Comparison of ENCODE assay signal across 9 mouse cellular contexts in the genomic region with DNA sequence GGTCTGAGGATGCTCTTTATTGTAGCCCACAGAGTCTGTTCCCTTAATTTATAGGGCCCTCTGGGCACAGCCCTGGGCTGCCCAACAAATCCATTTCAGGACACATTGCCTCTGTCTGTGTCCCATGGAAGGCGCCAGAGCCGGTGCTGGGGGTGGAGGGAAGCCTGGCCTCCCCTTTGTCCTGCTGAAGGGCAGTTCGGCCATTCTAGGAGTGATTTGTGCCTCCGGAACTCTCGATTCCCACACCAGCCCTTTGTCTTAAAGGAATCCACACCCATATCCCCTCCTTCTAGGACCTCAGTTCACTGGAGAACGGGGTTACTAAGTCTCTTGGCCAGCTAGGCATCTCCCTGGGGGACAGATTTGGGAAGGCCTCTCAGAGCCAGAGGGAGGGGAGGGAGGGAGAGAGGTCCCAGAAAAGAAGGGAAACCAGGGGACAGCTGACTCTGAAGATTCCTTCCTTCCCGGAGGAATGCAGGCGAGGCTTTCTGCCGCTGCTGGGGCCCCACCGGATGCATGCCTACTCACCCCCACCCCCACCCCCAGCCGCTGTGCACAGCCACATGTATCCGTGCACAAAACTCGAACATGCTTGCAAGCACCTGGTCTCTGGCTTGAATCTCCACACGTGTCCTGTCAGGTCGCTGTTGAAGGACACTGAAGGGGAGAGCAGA. TPM values are rescaled to one million over a fixed set of nuclear protein-coding genes. Genes with fewer than 3 reads are reported as not detected.
DNase-seq lines count a peak whose midpoint lies in the region; ATAC-seq lines count a peak whose summit lies in the region.
"Had no signal": no experiment of that assay in that cellular context is flagged by ENCODE, and none has a peak within 500 bp of the region (broad histone marks: within the 10 kb centered on the region; RNA-seq: fewer than 3 reads in every experiment).

No protein-coding gene starts in this region.

- H3K9ac ChIP-seq in kidney, embryonic 15.5 days: peak overlapping the region; percentile 6; the same call in 1 of the 2 replicates

- H3K4me1 ChIP-seq in brown adipose tissue, adult 24 weeks (ENCODE audit: control insufficient read depth, insufficient read depth, insufficient read length, low read length): peaks cover 76% of the 10 kb centered on the region
- peaks cover 97% of the 10 kb centered on the region for H3K4me1 ChIP-seq in heart, embryonic 10.5 days
- peaks cover 99% of the 10 kb centered on the region for H3K4me1 ChIP-seq in kidney, embryonic 15.5 days
- peaks cover 95% of the 10 kb centered on the region for H3K4me1 ChIP-seq in midbrain, embryonic 10.5 days

- H3K27me3 ChIP-seq in heart, embryonic 10.5 days (ENCODE audit: insufficient read depth, poor library complexity, severe bottlenecking): no peaks in the 10 kb centered on the region
- no peaks in the 10 kb centered on the region for H3K27me3 ChIP-seq in kidney, embryonic 15.5 days
- H3K27me3 ChIP-seq in midbrain, embryonic 10.5 days (ENCODE audit: low read depth, poor library complexity, severe bottlenecking): peaks cover 17% of the 10 kb centered on the region

- 9% methylated on average over 15 of the region's 15 CpGs for WGBS in heart, embryonic 10.5 days
- 4% methylated on average over 15 of the region's 15 CpGs for WGBS in kidney, embryonic 15.5 days
- WGBS in midbrain, embryonic 10.5 days: 7% methylated on average over 15 of the region's 15 CpGs

- no peaks in the 10 kb centered on the region for H3K36me3 ChIP-seq in heart, embryonic 10.5 days
- no peaks in the 10 kb centered on the region for H3K36me3 ChIP-seq in kidney, embryonic 15.5 days
- H3K36me3 ChIP-seq in midbrain, embryonic 10.5 days: no peaks in the 10 kb centered on the region

- peak; percentile 72 for ATAC-seq in kidney, embryonic 15.5 days (replicated peaks; ENCODE audit: low FRiP score)
- ATAC-seq in monocyte, adult 5-6 weeks (replicated peaks; ENCODE audit: insufficient number of reproducible peaks, low FRiP score, low TSS enrichment, poor library complexity, severe bottlenecking): no peak

- DNase-seq in Muller cell, postnatal 12 days (ENCODE audit: inconsistent ontology term): peak; percentile 86
- no peak for DNase-seq in heart, embryonic 10.5 days (ENCODE audit: low spot score)
- peak; percentile 47 for DNase-seq in midbrain, embryonic 10.5 days (ENCODE audit: low spot score)
- no peak for DNase-seq in ovary, postnatal 10 days (ENCODE audit: low spot score)

- H3K4me2 ChIP-seq in kidney, embryonic 15.5 days: peak overlapping the region; percentile 95

- H3K27ac ChIP-seq in brown adipose tissue, adult 24 weeks (replicated peaks; ENCODE audit: low read depth, low read length): peak overlapping the region; percentile 58
- peak overlapping the region; percentile 96 for H3K27ac ChIP-seq in heart, embryonic 10.5 days
- peak overlapping the region; percentile 96 for H3K27ac ChIP-seq in kidney, embryonic 15.5 days
- peak overlapping the region; percentile 88 for H3K27ac ChIP-seq in midbrain, embryonic 10.5 days (replicated peaks)

- H3K9me3 ChIP-seq in heart, embryonic 10.5 days: no peaks in the 10 kb centered on the region
- no peaks in the 10 kb centered on the region for H3K9me3 ChIP-seq in kidney, embryonic 15.5 days (replicated peaks)
- no peaks in the 10 kb centered on the region for H3K9me3 ChIP-seq in midbrain, embryonic 10.5 days (replicated peaks)

- H3K4me3 ChIP-seq in brown adipose tissue, adult 24 weeks (ENCODE audit: insufficient read depth, low read depth, low read length): peak overlapping the region; percentile 42
- H3K4me3 ChIP-seq in heart, embryonic 10.5 days: peak overlapping the region; percentile 48
- peak overlapping the region; percentile 18 for H3K4me3 ChIP-seq in kidney, embryonic 15.5 days (replicated peaks)
- H3K4me3 ChIP-seq in midbrain, embryonic 10.5 days: peak overlapping the region; percentile 34

RNA-seq across cellular contexts. Expression of a gene that starts 22.2 kb away (rescaled TPM):
- not detected in 2 replicates for polyA plus RNA-seq in brown adipose tissue, adult 24 weeks (2012; ENCODE audit: insufficient read depth, insufficient read length, missing spikeins)
- polyA plus RNA-seq in heart, embryonic 10.5 days (2016; fragmentation: Nextera tagmentation; extraction: Ambion mirVana): not detected in 2 replicates
- not detected in 2 replicates for polyA plus RNA-seq in kidney, embryonic 15.5 days (2015; fragmentation: Nextera tagmentation; extraction: Ambion mirVana)
- polyA plus RNA-seq in midbrain, embryonic 10.5 days (2016; fragmentation: Nextera tagmentation; extraction: Ambion mirVana): not detected in 2 replicates
- total RNA-seq in monocyte, adult 5-6 weeks (2017): 1.4 TPM in 1 of 3 replicates, not detected in the others
- polyA plus RNA-seq: cortical plate, adult 2 months; testis, adult 2 months had no signal

RNA-seq across cellular contexts. Expression of a gene that starts 41.9 kb away (rescaled TPM):
- polyA plus RNA-seq in brown adipose tissue, adult 24 weeks (2012; ENCODE audit: insufficient read depth, insufficient read length, missing spikeins): 72.9 and 74.8 TPM in 2 replicates
- polyA plus RNA-seq in heart, embryonic 10.5 days (2016; fragmentation: Nextera tagmentation; extraction: Ambion mirVana): 28.0 and 28.3 TPM in 2 replicates
- 80.5 and 85.0 TPM in 2 replicates for polyA plus RNA-seq in kidney, embryonic 15.5 days (2015; fragmentation: Nextera tagmentation; extraction: Ambion mirVana)
- polyA plus RNA-seq in midbrain, embryonic 10.5 days (2016; fragmentation: Nextera tagmentation; extraction: Ambion mirVana): 21.3 and 24.2 TPM in 2 replicates
- total RNA-seq in monocyte, adult 5-6 weeks (2017): 4.5 to 8.5 TPM (median 6.2 TPM) in 3 replicates

RNA-seq across cellular contexts. Expression of a gene that starts 50.5 kb away (rescaled TPM):
- polyA plus RNA-seq in brown adipose tissue, adult 24 weeks (2012; ENCODE audit: insufficient read depth, insufficient read length, missing spikeins): 8.0 and 10.7 TPM in 2 replicates
- 3.4 and 4.8 TPM in 2 replicates for polyA plus RNA-seq in heart, embryonic 10.5 days (2016; fragmentation: Nextera tagmentation; extraction: Ambion mirVana)
- polyA plus RNA-seq in kidney, embryonic 15.5 days (2015; fragmentation: Nextera tagmentation; extraction: Ambion mirVana): 4.3 and 4.8 TPM in 2 replicates
- polyA plus RNA-seq in midbrain, embryonic 10.5 days (2016; fragmentation: Nextera tagmentation; extraction: Ambion mirVana): 3.3 and 3.5 TPM in 2 replicates
- 11.1 to 19.2 TPM (median 11.7 TPM) in 3 replicates for total RNA-seq in monocyte, adult 5-6 weeks (2017)

Comparison
In these comparisons a context has a peak if more than half of its experiments do, and no peak if none do; other contexts are left out.
1. DNase-seq: peak in Muller cell, postnatal 12 days (single experiment) and midbrain, embryonic 10.5 days (single experiment); none in heart, embryonic 10.5 days (single experiment) and ovary, postnatal 10 days (single experiment).
2. Peak in every context shown above with its lines, with median percentiles within 50 percentile points of each other: H3K27ac ChIP-seq and H3K4me3 ChIP-seq.